In genomic region chr10:83215559-83215958, GRCm38 (mm10) we compare ENCODE assay signal across 31 mouse cellular contexts.
DNase-seq lines count a peak whose midpoint lies in the region; ATAC-seq and TF ChIP-seq lines count a peak whose summit lies in the region.
"Had no signal": no experiment of that assay in that cellular context is flagged by ENCODE, and none has a peak within 500 bp of the region (broad histone marks: within the 10 kb centered on the region; RNA-seq: fewer than 3 reads in every experiment).

No protein-coding gene starts in this region.

- no peak for TF ChIP-seq EP300 in CH12.LX (IDR thresholded peaks at IDR 0.05; ENCODE audit: low read length)

- H3K27ac ChIP-seq in CH12.LX (ENCODE audit: insufficient read depth, low read depth): no peak overlapping the region
- H3K27ac ChIP-seq in intestine, postnatal 0 days (ENCODE audit: low read depth, low read length): no peak overlapping the region
- H3K27ac ChIP-seq: embryonic facial prominence, embryonic 13.5 days; hindbrain, embryonic 10.5 days; hindbrain, embryonic 15.5 days; liver, embryonic 13.5 days; midbrain, embryonic 12.5 days; neural tube, embryonic 13.5 days; stomach, postnatal 0 days had no signal

- H3K79me2 ChIP-seq in CH12.LX (replicated peaks; ENCODE audit: control insufficient read depth, extremely low read depth, insufficient read depth, poor library complexity, severe bottlenecking): no peaks in the 10 kb centered on the region

- no peaks in the 10 kb centered on the region for H3K36me3 ChIP-seq in CH12.LX (replicated peaks in 1 of 2; ENCODE audit: control insufficient read depth in 1 of 2, insufficient read depth in 1 of 2, low read length in 1 of 2)
- no peaks in the 10 kb centered on the region for H3K36me3 ChIP-seq in intestine, postnatal 0 days (ENCODE audit: control insufficient read depth, insufficient read depth)
- H3K36me3 ChIP-seq: embryonic facial prominence, embryonic 13.5 days; heart, embryonic 12.5 days; hindbrain, embryonic 10.5 days; hindbrain, embryonic 15.5 days; liver, embryonic 13.5 days; midbrain, embryonic 12.5 days; neural tube, embryonic 13.5 days had no signal

- ATAC-seq in megakaryocyte progenitor cell, adult 5-6 weeks (replicated peaks; ENCODE audit: poor library complexity): peak; percentile 83
- ATAC-seq in intestine, postnatal 0 days: no peak
- ATAC-seq: inflammation-experienced regulatory T-cells, adult 6 months; lung, postnatal 0 days had no signal

- H3K4me3 ChIP-seq in CH12.LX (replicated peaks in 1 of 3; ENCODE audit: low read depth in 2 of 3, low read length in 2 of 3, poor library complexity in 1 of 3): no peak overlapping the region
- no peak overlapping the region for H3K4me3 ChIP-seq in intestine, postnatal 0 days (ENCODE audit: low read depth, low read length)
- H3K4me3 ChIP-seq: embryonic facial prominence, embryonic 13.5 days; heart, embryonic 12.5 days; hindbrain, embryonic 10.5 days; hindbrain, embryonic 15.5 days; liver, embryonic 13.5 days; midbrain, embryonic 12.5 days; neural tube, embryonic 13.5 days had no signal

- no peaks in the 10 kb centered on the region for H3K27me3 ChIP-seq in CH12.LX (replicated peaks)
- H3K27me3 ChIP-seq in intestine, postnatal 0 days (replicated peaks; ENCODE audit: control insufficient read depth, insufficient read depth, low read length): no peaks in the 10 kb centered on the region
- H3K27me3 ChIP-seq: embryonic facial prominence, embryonic 13.5 days; heart, embryonic 12.5 days; hindbrain, embryonic 15.5 days; liver, embryonic 13.5 days; midbrain, embryonic 12.5 days; neural tube, embryonic 13.5 days had no signal

- peaks cover 3% of the 10 kb centered on the region for H3K9me3 ChIP-seq in CH12.LX (replicated peaks; ENCODE audit: low read length)
- H3K9me3 ChIP-seq in intestine, postnatal 0 days (ENCODE audit: control insufficient read depth): no peaks in the 10 kb centered on the region
- H3K9me3 ChIP-seq: embryonic facial prominence, embryonic 13.5 days; hindbrain, embryonic 15.5 days; liver, embryonic 13.5 days; midbrain, embryonic 12.5 days; neural tube, embryonic 13.5 days had no signal

- in situ Hi-C loops in CH12.LX (cut with MboI; ENCODE audit: low pct_ligation_motif_present, low pct_unique_long_range_greater_than_20kb, low sequenced_read_pairs): loop anchor here (25.0 kb wide), 1 partner anchor 428 kb away; no protein-coding TSS in a partner anchor

- no peak for TF ChIP-seq RAD21 in CH12.LX (IDR thresholded peaks at IDR 0.05; ENCODE audit: low read depth, low read length)

- 65% methylated on average over 5 of the region's 5 CpGs for WGBS in intestine, postnatal 0 days

- H3K9ac ChIP-seq in CH12.LX (ENCODE audit: insufficient read depth, low read depth): no peak overlapping the region
- no peak overlapping the region for H3K9ac ChIP-seq in intestine, postnatal 0 days (ENCODE audit: low read depth, low read length)
- H3K9ac ChIP-seq: embryonic facial prominence, embryonic 13.5 days; heart, embryonic 12.5 days; hindbrain, embryonic 15.5 days; liver, embryonic 13.5 days; midbrain, embryonic 12.5 days; neural tube, embryonic 13.5 days had no signal

- peaks cover 12 to 19% of the 10 kb centered on the region in 2 experiments for H3K4me1 ChIP-seq in CH12.LX (ENCODE audit: control insufficient read depth in 1 of 2, insufficient read depth in 2 of 2)
- H3K4me1 ChIP-seq in intestine, postnatal 0 days (replicated peaks; ENCODE audit: control insufficient read depth, insufficient read depth, low read length): no peaks in the 10 kb centered on the region
- H3K4me1 ChIP-seq: heart, embryonic 12.5 days; hindbrain, embryonic 15.5 days; liver, embryonic 13.5 days; midbrain, embryonic 12.5 days had no signal

- no peak for TF ChIP-seq CTCF in CH12.LX (conservative IDR thresholded peaks at IDR 0.05 in 1 of 2, IDR thresholded peaks at IDR 0.05 in 1 of 2; ENCODE audit: low read depth in 2 of 2, low read length in 2 of 2)
- TF ChIP-seq CTCF in intestine, postnatal 0 days (IDR thresholded peaks at IDR 0.05; ENCODE audit: low read depth): no peak

- dilution Hi-C loops in CH12.LX (cut with MboI; ENCODE audit: extremely low pct_ligation_motif_present, extremely low pct_unique_long_range_greater_than_20kb, low sequenced_read_pairs): no loop called here

- TF ChIP-seq POLR2A in CH12.LX (IDR thresholded peaks at IDR 0.05; ENCODE audit: low read depth, low read length): no peak

- H3K4me2 ChIP-seq in CH12.LX (ENCODE audit: insufficient read depth, low read depth, poor library complexity, severe bottlenecking): no peak overlapping the region
- no peak overlapping the region for H3K4me2 ChIP-seq in intestine, postnatal 0 days (replicated peaks; ENCODE audit: low read depth)
- H3K4me2 ChIP-seq: embryonic facial prominence, embryonic 13.5 days; heart, embryonic 12.5 days; hindbrain, embryonic 15.5 days; liver, embryonic 13.5 days; midbrain, embryonic 12.5 days; neural tube, embryonic 13.5 days had no signal

- DNase-seq in CH12.LX (ENCODE audit: extremely low read depth): peak; percentile 62
- DNase-seq in MEL-GATA-1-ER (ENCODE audit: extremely low read depth, low read depth): peak; percentile 70
- peak; percentile 32 for DNase-seq in fibroblast of lung, adult 2 months (ENCODE audit: low read depth)
- DNase-seq in kidney, adult 8-10 months: no peak
- no peak for DNase-seq in urinary bladder, postnatal 4 days (ENCODE audit: low spot score in 2 of 2)
- DNase-seq in gastrocnemius, adult 8-10 months (ENCODE audit: low spot score in 2 of 2): no peak
- DNase-seq: adrenal gland, adult 8-10 months; cerebellum, adult 11 months; cerebellum, adult 9-11 months; gastrocnemius, postnatal 25 days; heart, adult 18-20 months; heart, postnatal 10 days; kidney, adult 18-20 months; kidney, postnatal 4 days; left cerebral cortex, postnatal 4 days; liver, embryonic 13.5 days; lung, adult 18-20 months; retina, postnatal 1 day; right cerebral cortex, postnatal 14 days; thymus, adult 18-20 months had no signal

TF ChIP-seq in CH12.LX, 34 proteins besides CTCF, POLR2A, EP300 and RAD21:
- no peak for TF ChIP-seq MYC (IDR thresholded peaks at IDR 0.05; ENCODE audit: low read depth, low read length)
- TF ChIP-seq ETS1 (conservative IDR thresholded peaks at IDR 0.05; ENCODE audit: low read depth, low read length): peak; percentile 35
TF ChIP-seq in CH12.LX: peak in this region for 1.

Comparison
In these comparisons a context has a peak if more than half of its experiments do, and no peak if none do; other contexts are left out.
1. DNase-seq: peak in CH12.LX (single experiment), MEL-GATA-1-ER (single experiment) and fibroblast of lung, adult 2 months (single experiment); none in kidney, adult 8-10 months (0 of 2), urinary bladder, postnatal 4 days (0 of 2) and gastrocnemius, adult 8-10 months (0 of 2).